Mouse (Mus musculus) liver, embryonic 11.5 days (tissue): ENCODE measurements around the gene Ccl4. TPM values are rescaled to one million over a fixed set of nuclear protein-coding genes. Genes with fewer than 3 reads are reported as not detected.

ENCODE experiments used
- ATAC-seq: fragments of 200-750 bp; cut with Nextera tagmentation; replicated peaks from 2 replicates; pipeline ENCODE4 v1.8.0; 2017; ENCODE audit warnings: moderate number of reproducible peaks, mild to moderate bottlenecking, moderate TSS enrichment, moderate library complexity; ENCODE audit not compliant: low FRiP score
- DNase-seq: peaks from one replicate; pipeline ENCODE4 v3.0.0-alpha.2; 2017; ENCODE audit warnings: low spot score
- H3K27ac ChIP-seq: fragments of 300-500 bp; sonication (generic); 2 replicates; pipeline ENCODE4 v1.5.1; 2014; ENCODE audit warnings: mild to moderate bottlenecking, low read depth, low read length, control low read depth
- H3K27me3 ChIP-seq: fragments of 300-500 bp; sonication (generic); replicated peaks from 2 replicates; pipeline ENCODE4 v1.6.1; 2014; ENCODE audit warnings: low read length, mixed read lengths; ENCODE audit not compliant: control insufficient read depth, insufficient read depth
- H3K36me3 ChIP-seq: fragments of 300-500 bp; sonication (generic); 2 replicates; pipeline ENCODE4 v1.6.1; 2014; ENCODE audit warnings: mild to moderate bottlenecking, low read length, moderate library complexity, mixed read lengths; ENCODE audit not compliant: control insufficient read depth, insufficient read depth
- H3K4me1 ChIP-seq: fragments of 300-500 bp; sonication (generic); replicated peaks from 2 replicates; pipeline ENCODE4 v1.6.1; 2014; ENCODE audit warnings: low read length, mixed read lengths; ENCODE audit not compliant: control insufficient read depth, insufficient read depth
- H3K4me2 ChIP-seq: fragments of 300-500 bp; sonication (generic); 2 replicates; pipeline ENCODE4 v1.6.1; 2014; ENCODE audit warnings: mild to moderate bottlenecking, control low read depth, moderate library complexity
- H3K4me3 ChIP-seq: fragments of 300-500 bp; sonication (generic); 2 replicates; pipeline ENCODE4 v1.5.1; 2014; ENCODE audit warnings: low read depth, low read length, control low read depth
- H3K9ac ChIP-seq: fragments of 300-500 bp; sonication (generic); 2 replicates; pipeline ENCODE4 v1.6.1; 2014; ENCODE audit warnings: low read depth, low read length, control low read depth
- H3K9me3 ChIP-seq: fragments of 300-500 bp; sonication (generic); 2 replicates; pipeline ENCODE4 v1.6.1; 2016; ENCODE audit warnings: low read length, inconsistent platforms, mixed read lengths; ENCODE audit not compliant: control insufficient read depth
- WGBS: fragments of 180-500 bp; shearing (Covaris S2); extraction: QIAGEN DNeasy Blood & Tissue Kit; methylation state at CpG from one replicate; pipeline ENCODE4 v1.1.7; 2014; 5-methylcytosine and 5-hydroxymethylcytosine counted together
- polyA plus RNA-seq: library from polyadenylated mRNA; unstranded; fragments of >200 nt; fragmentation: Nextera tagmentation; extraction: Ambion mirVana; gene quantifications from 2 replicates; pipeline ENCODE4 v1.2.1, GENCODE M21; 2014

Ccl4 gene
- polyA plus RNA-seq, 1 experiment from 2014 or later, result 1.1 TPM

DNA sequence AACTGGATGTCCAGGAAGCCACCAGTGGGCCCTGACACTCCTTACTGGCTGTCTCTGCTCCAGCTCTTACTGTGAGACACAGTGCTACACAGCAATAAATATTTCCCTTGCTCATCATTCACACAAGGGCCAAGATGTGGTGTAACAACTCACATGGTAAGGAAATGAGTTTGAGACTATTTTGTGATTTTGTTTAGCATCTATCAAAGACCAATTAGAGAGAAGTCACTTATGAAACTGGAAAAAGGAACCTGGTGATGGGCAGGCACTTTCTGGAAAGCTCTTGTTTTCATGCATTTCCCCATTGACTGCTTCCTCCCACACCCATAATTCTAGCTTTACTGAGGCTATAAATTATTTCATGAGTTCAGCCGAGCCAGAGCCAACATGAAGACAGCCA, 41.3 kb downstream of the Ccl4 start, which contains the start of gene Wfdc17:
Gene Wfdc17, plus strand, starts transcription at position 287 of the 400 bp plus-strand sequence.
- no peak for ATAC-seq

DNA sequence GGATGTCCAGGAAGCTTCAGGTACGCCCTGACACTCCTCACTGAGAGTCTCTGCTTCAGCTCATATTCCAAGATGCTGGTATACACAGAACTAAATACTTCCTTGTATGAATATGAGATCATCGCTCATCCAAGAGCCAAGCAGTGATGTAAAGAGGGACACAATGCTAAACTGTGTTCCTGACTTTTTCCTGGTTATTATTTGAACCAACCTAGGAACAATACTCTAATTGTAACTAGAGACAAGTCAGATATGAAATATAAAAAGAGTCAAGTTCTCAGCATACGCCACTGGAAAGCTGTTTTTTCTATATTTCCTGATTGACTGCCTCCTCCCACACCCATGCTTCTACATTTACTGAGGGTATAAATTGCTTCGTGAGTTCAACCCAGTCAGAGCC, 46.3 kb downstream of the Ccl4 start, which contains the start of gene Wfdc18:
Gene Wfdc18, plus strand, starts transcription at position 301 of the 400 bp plus-strand sequence.
- 70% methylated on average over 4 of the region's 4 CpGs for whole genome bisulfite sequencing
- no peak for DNase-seq

More for the DNA sequence above, 41.3 kb downstream of the Ccl4 start, which contains the start of gene Wfdc17:
- no peaks in the 10 kb centered on the region for H3K36me3 ChIP-seq
- H3K27me3 ChIP-seq, result no peaks in the 10 kb centered on the region
- no peak within 1 kb of the TSS for H3K4me3 ChIP-seq
- DNase-seq, result no peak
- no peak within 1 kb of the TSS for H3K4me2 ChIP-seq
- no peak within 1 kb of the TSS for H3K27ac ChIP-seq
- 39% methylated on average over 1 of the region's 1 CpGs for whole genome bisulfite sequencing
- no peaks in the 10 kb centered on the region for H3K4me1 ChIP-seq
- H3K9me3 ChIP-seq, result no peaks in the 10 kb centered on the region
- no peak within 1 kb of the TSS for H3K9ac ChIP-seq

GRCm38 (mm10) chr11:83709683-83710082, 47.3 kb downstream of the Ccl4 start:
- DNase-seq (no peak), ATAC-seq (no peak)
- no peaks in the 10 kb centered on the region for H3K4me1 ChIP-seq
- H3K4me2 ChIP-seq, result no peak overlapping the region
- no peak overlapping the region for H3K27ac ChIP-seq
- H3K9me3 ChIP-seq, result no peaks in the 10 kb centered on the region
- no peaks in the 10 kb centered on the region for H3K27me3 ChIP-seq
- no peaks in the 10 kb centered on the region for H3K36me3 ChIP-seq
- WGBS, result 89% methylated on average over 5 of the region's 5 CpGs
- H3K9ac ChIP-seq, result no peak overlapping the region
- H3K4me3 ChIP-seq, result no peak overlapping the region

More for the DNA sequence above, 46.3 kb downstream of the Ccl4 start, which contains the start of gene Wfdc18:
- Histone ChIP-seq H3K9ac (no peak within 1 kb of the TSS), H3K4me1 (no peaks in the 10 kb centered on the region), H3K36me3 (no peaks in the 10 kb centered on the region), H3K4me2 (no peak within 1 kb of the TSS), H3K9me3 (no peaks in the 10 kb centered on the region), H3K27me3 (no peaks in the 10 kb centered on the region), H3K27ac (no peak within 1 kb of the TSS), H3K4me3 (no peak within 1 kb of the TSS)
- ATAC-seq, result no peak

GRCm38 (mm10) chr11:83712671-83713070, 50.3 kb downstream of the Ccl4 start:
- 79% methylated on average over 1 of the region's 1 CpGs for WGBS
- ATAC-seq, result no peak

DNA sequence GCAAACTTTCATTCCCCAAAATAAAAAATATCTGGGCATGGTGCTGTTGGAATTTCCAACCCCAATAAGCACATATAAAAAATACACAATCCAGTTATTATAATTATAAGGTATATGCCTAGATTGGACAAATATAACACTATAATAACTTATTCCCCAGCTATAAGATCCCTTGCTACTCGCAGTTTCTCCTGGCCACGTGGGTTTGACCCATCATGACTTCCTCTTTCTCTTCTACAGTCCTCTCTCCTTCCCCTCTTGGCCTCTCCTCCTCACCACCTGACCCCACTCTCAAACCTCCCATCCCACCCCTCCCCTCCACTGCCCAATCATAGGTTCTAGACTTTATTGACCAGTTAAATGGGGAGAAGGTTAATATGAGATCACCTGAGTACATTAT, 51.5 kb downstream of the Ccl4 start:
- Histone ChIP-seq H3K4me2 (no peak overlapping the region), H3K4me1 (no peaks in the 10 kb centered on the region), H3K9me3 (no peaks in the 10 kb centered on the region), H3K27me3 (no peaks in the 10 kb centered on the region), H3K4me3 (no peak overlapping the region), H3K9ac (no peak overlapping the region), H3K36me3 (no peaks in the 10 kb centered on the region), H3K27ac (no peak overlapping the region)
- WGBS, result 39% methylated on average over 2 of the region's 2 CpGs
- DNase-seq (no peak), ATAC-seq (no peak)

More at GRCm38 (mm10) chr11:83712671-83713070, 50.3 kb downstream of the Ccl4 start:
- no peak overlapping the region for H3K4me2 ChIP-seq
- no peaks in the 10 kb centered on the region for H3K9me3 ChIP-seq
- H3K27me3 ChIP-seq, result no peaks in the 10 kb centered on the region
- no peak for DNase-seq
- H3K36me3 ChIP-seq, result no peaks in the 10 kb centered on the region
- no peak overlapping the region for H3K4me3 ChIP-seq
- no peak overlapping the region for H3K9ac ChIP-seq
- H3K27ac ChIP-seq, result no peak overlapping the region
- no peaks in the 10 kb centered on the region for H3K4me1 ChIP-seq

Other genes starting within 250 kb of the Ccl4 start
- not detected in 2 replicates for gene Gas2l2, start 233.1 kb upstream of the Ccl4 start, polyA plus RNA-seq
- 0.49 and 0.82 TPM in 2 replicates for gene 1700020L24Rik, start 224.9 kb upstream of the Ccl4 start, polyA plus RNA-seq
- 0.71 and 0.88 TPM in 2 replicates for gene Mmp28, start 199.5 kb upstream of the Ccl4 start, polyA plus RNA-seq
- gene Taf15, start 189.5 kb upstream of the Ccl4 start, polyA plus RNA-seq, result 6.0 and 6.6 TPM in 2 replicates
- not detected in 2 replicates for gene Heatr9, start 140.4 kb upstream of the Ccl4 start, polyA plus RNA-seq
- gene Ccl5, start 132.1 kb upstream of the Ccl4 start, polyA plus RNA-seq, result not detected in 2 replicates
- gene Ccl9, start 83.9 kb upstream of the Ccl4 start, polyA plus RNA-seq, result 5.5 and 8.7 TPM in 2 replicates
- gene Ccl6, start 69.5 kb upstream of the Ccl4 start, polyA plus RNA-seq, result 14.7 and 16.1 TPM in 2 replicates
- not detected in 2 replicates for gene Rpl9-ps1, start 17.0 kb upstream of the Ccl4 start, polyA plus RNA-seq
- gene Ccl3, start 13.2 kb upstream of the Ccl4 start, polyA plus RNA-seq, result 1.7 and 1.8 TPM in 2 replicates
- gene Wfdc17, start 41.4 kb downstream of the Ccl4 start, polyA plus RNA-seq, result 7.1 and 7.2 TPM in 2 replicates
- gene Wfdc18, start 46.4 kb downstream of the Ccl4 start, polyA plus RNA-seq, result not detected in 2 replicates
- gene Wfdc21, start 84.4 kb downstream of the Ccl4 start, polyA plus RNA-seq, result 1.6 and 2.0 TPM in 2 replicates
- 14.5 and 16.8 TPM in 2 replicates for gene Heatr6, start 91.1 kb downstream of the Ccl4 start, polyA plus RNA-seq
- 4.5 and 5.0 TPM in 2 replicates for gene Hnf1b, start 187.5 kb downstream of the Ccl4 start, polyA plus RNA-seq